Mouse (Mus musculus) cerebellum, postnatal 25 days (tissue): ENCODE data around the gene Mtif2.
"Not testable (repeated sequence)": the region's sequence is repeated elsewhere in the genome, so short reads cannot be mapped to it uniquely, and the experiment has no call there.

Experiments used
- DNase-seq, 2 experiments: peaks; one replicate each; pipeline ENCODE4 v3.0.0; 2021; ENCODE audit warnings: mixed read lengths in 2 of 2

The Mtif2 gene

GRCm38 (mm10) chr11:29525988-29526794, at the start of gene Mtif2:
Mtif2 (plus strand) TSS chr11:29526408.
- DNase-seq, result peak; percentile 87 to 91

- DNase-seq, result no peak
These were observed 33.1 kb upstream of the Mtif2 start for GRCm38 (mm10) chr11:29493135-29493534.

GRCm38 (mm10) chr11:29496962-29497361, 29.2 kb upstream of the Mtif2 start:
- DNase-seq, result no peak

- DNase-seq, result no peak
These were observed 22.0 kb upstream of the Mtif2 start for GRCm38 (mm10) chr11:29503948-29504893.

GRCm38 (mm10) chr11:29504899-29505625, 21.1 kb upstream of the Mtif2 start:
- DNase-seq, result no peak

GRCm38 (mm10) chr11:29509421-29509820, 16.8 kb upstream of the Mtif2 start:
- no peak for DNase-seq

GRCm38 (mm10) chr11:29512818-29513535, 13.2 kb upstream of the Mtif2 start:
- DNase-seq, result no peak

GRCm38 (mm10) chr11:29514325-29514681, 11.9 kb upstream of the Mtif2 start:
- no peak for DNase-seq

- DNase-seq, result peak; percentile 85 to 93
These were observed 11.4 kb upstream of the Mtif2 start, which contains the start of gene Prorsd1 for GRCm38 (mm10) chr11:29514682-29515412. Prorsd1 (minus strand) TSS chr11:29515033.

- DNase-seq, result no peak
These were observed 12.0 kb downstream of the Mtif2 start for GRCm38 (mm10) chr11:29538201-29538600.

GRCm38 (mm10) chr11:29544225-29544945, 18.2 kb downstream of the Mtif2 start:
- no peak for DNase-seq

GRCm38 (mm10) chr11:29545150-29545752, 19.0 kb downstream of the Mtif2 start:
- not testable (repeated sequence) for DNase-seq

- DNase-seq, result not testable (repeated sequence)
These were observed 20.1 kb downstream of the Mtif2 start for GRCm38 (mm10) chr11:29546297-29546696.

GRCm38 (mm10) chr11:29546762-29547161, 20.6 kb downstream of the Mtif2 start:
- no peak for DNase-seq

GRCm38 (mm10) chr11:29547249-29547751, 21.1 kb downstream of the Mtif2 start:
- no peak for DNase-seq

- peak; percentile 94 to 96 for DNase-seq
These were observed 21.7 kb downstream of the Mtif2 start, which contains the start of the genes Clhc1 and Rps27a for GRCm38 (mm10) chr11:29547752-29548503. Clhc1 (plus strand) TSS chr11:29547950. Rps27a (minus strand) TSS chr11:29548109.

GRCm38 (mm10) chr11:29548504-29549424, 22.6 kb downstream of the Mtif2 start:
- DNase-seq, result peak in 1 of 2 experiments; percentile 13

GRCm38 (mm10) chr11:29549425-29549778, 23.2 kb downstream of the Mtif2 start:
- no peak for DNase-seq
